In the genomic region with DNA sequence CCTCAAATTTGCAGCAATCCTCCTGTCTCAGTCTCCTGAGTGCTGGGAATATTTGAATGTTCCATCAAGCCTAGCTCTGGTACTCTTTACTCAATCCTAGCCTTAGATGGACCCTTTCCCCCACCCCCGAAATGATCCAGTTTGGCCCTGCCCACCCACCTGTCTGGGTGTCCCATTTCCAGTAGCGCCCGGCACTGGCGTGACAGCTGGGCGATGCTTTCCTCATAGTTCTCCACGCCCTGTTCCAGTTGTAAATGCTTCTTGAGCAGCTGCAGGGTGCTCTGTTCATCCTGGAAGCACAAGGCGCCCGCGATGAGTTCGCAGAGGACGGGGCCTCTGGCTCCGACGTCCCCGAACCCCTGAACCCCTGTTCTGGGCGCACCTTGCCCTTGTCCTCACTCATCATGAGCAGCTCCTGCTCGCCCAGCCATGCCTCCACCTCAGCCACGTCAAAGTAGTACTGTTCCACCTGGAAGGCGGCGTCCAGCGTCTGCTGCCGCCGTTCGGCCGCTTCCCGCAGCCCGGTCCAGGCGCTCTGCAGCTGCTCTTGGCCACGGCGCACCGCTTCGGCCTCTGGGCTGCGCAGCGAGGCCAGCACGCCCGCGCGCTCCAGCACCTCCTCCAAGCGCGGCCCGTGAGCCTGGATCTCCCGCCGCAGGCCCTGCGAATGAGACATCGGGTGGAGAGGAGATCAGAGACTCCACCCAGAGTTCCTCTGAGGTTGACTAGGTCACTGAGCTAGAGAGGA, we compare ENCODE assay signal across 10 mouse cellular contexts. TPM values are rescaled to one million over a fixed set of nuclear protein-coding genes. Genes with fewer than 3 reads are reported as not detected.
A peak's percentile ranks its signal among the peaks of the same experiment; 100 is the strongest.
DNase-seq lines count a peak whose midpoint lies in the region; ATAC-seq lines count a peak whose summit lies in the region.
"Had no signal": no experiment of that assay in that cellular context is flagged by ENCODE, and none has a peak within 500 bp of the region (broad histone marks: within the 10 kb centered on the region; RNA-seq: fewer than 3 reads in every experiment).

No protein-coding gene starts in this region.

- WGBS in heart, embryonic 10.5 days = 10% methylated on average over 44 of the region's 44 CpGs
- 5% methylated on average over 44 of the region's 44 CpGs for WGBS in midbrain, embryonic 12.5 days
- WGBS in midbrain, embryonic 16.5 days = 12% methylated on average over 44 of the region's 44 CpGs
- WGBS in limb, embryonic 11.5 days = 6% methylated on average over 44 of the region's 44 CpGs

- H3K36me3 ChIP-seq in heart, embryonic 10.5 days = no peaks in the 10 kb centered on the region
- no peaks in the 10 kb centered on the region for H3K36me3 ChIP-seq in midbrain, embryonic 12.5 days
- peaks cover 28% of the 10 kb centered on the region for H3K36me3 ChIP-seq in midbrain, embryonic 16.5 days (ENCODE audit: control insufficient read depth, insufficient read depth, low read length)
- H3K36me3 ChIP-seq in limb, embryonic 11.5 days (ENCODE audit: control insufficient read depth, insufficient read depth, low read length) = no peaks in the 10 kb centered on the region

- no peak overlapping the region for H3K9ac ChIP-seq in midbrain, embryonic 12.5 days (replicated peaks)
- no peak overlapping the region for H3K9ac ChIP-seq in midbrain, embryonic 16.5 days (ENCODE audit: low read depth, low read length)
- H3K9ac ChIP-seq in limb, embryonic 11.5 days (ENCODE audit: low read length) = no peak overlapping the region

- no peak for DNase-seq in heart, embryonic 10.5 days (ENCODE audit: low spot score)
- no peak for DNase-seq in heart, postnatal 25 days (ENCODE audit: low spot score)
- DNase-seq in limb, embryonic 11.5 days (ENCODE audit: low spot score) = no peak
- no peak for DNase-seq in Muller cell, postnatal 12 days (ENCODE audit: inconsistent ontology term)
- no peak for DNase-seq in ovary, adult 18-20 months (ENCODE audit: low spot score)
- DNase-seq: layer of hippocampus, postnatal 36 days had no signal

- H3K4me2 ChIP-seq in midbrain, embryonic 12.5 days (replicated peaks) = peak overlapping the region; percentile 32
- no peak overlapping the region for H3K4me2 ChIP-seq in midbrain, embryonic 16.5 days (ENCODE audit: low read length)
- no peak overlapping the region for H3K4me2 ChIP-seq in limb, embryonic 11.5 days (ENCODE audit: low read depth, severe bottlenecking)

- H3K27me3 ChIP-seq in heart, embryonic 10.5 days (ENCODE audit: insufficient read depth, poor library complexity, severe bottlenecking) = peaks cover 100% of the 10 kb centered on the region
- H3K27me3 ChIP-seq in midbrain, embryonic 12.5 days = peaks cover 98% of the 10 kb centered on the region
- peaks cover 96% of the 10 kb centered on the region for H3K27me3 ChIP-seq in midbrain, embryonic 16.5 days (ENCODE audit: control insufficient read depth, insufficient read depth, low read depth, low read length)
- H3K27me3 ChIP-seq in limb, embryonic 11.5 days (ENCODE audit: control insufficient read depth, insufficient read depth, low read length) = peaks cover 91% of the 10 kb centered on the region

- peak overlapping the region; percentile 46 for H3K4me3 ChIP-seq in heart, embryonic 10.5 days
- peak overlapping the region; percentile 18 for H3K4me3 ChIP-seq in midbrain, embryonic 12.5 days
- H3K4me3 ChIP-seq in midbrain, embryonic 16.5 days (ENCODE audit: low read depth, low read length) = no peak overlapping the region
- H3K4me3 ChIP-seq in limb, embryonic 11.5 days (ENCODE audit: low read depth, low read length) = peak overlapping the region; percentile 7

- peaks cover 21% of the 10 kb centered on the region for H3K4me1 ChIP-seq in heart, embryonic 10.5 days
- H3K4me1 ChIP-seq in midbrain, embryonic 12.5 days = peaks cover 17% of the 10 kb centered on the region
- H3K4me1 ChIP-seq in midbrain, embryonic 16.5 days (ENCODE audit: control insufficient read depth, insufficient read depth, low read length) = no peaks in the 10 kb centered on the region
- no peaks in the 10 kb centered on the region for H3K4me1 ChIP-seq in limb, embryonic 11.5 days (ENCODE audit: control insufficient read depth, insufficient read depth, low read length)

- intact Hi-C loops in heart, postnatal 25 days (cut with DNase I) = no loop called here

- peaks cover 5% of the 10 kb centered on the region; the same call in 1 of the 2 replicates for H3K9me3 ChIP-seq in heart, embryonic 10.5 days
- peaks cover 12% of the 10 kb centered on the region for H3K9me3 ChIP-seq in midbrain, embryonic 12.5 days
- H3K9me3 ChIP-seq in midbrain, embryonic 16.5 days (replicated peaks; ENCODE audit: control insufficient read depth, low read length, poor library complexity, severe bottlenecking) = no peaks in the 10 kb centered on the region; the same call in 1 of the 2 replicates
- peaks cover 7% of the 10 kb centered on the region; the same call in 1 of the 2 replicates for H3K9me3 ChIP-seq in limb, embryonic 11.5 days (ENCODE audit: control insufficient read depth, low read length)

- ATAC-seq in midbrain, embryonic 12.5 days (ENCODE audit: low FRiP score, low read depth) = no peak
- no peak for ATAC-seq in midbrain, embryonic 16.5 days
- ATAC-seq in limb, embryonic 11.5 days (ENCODE audit: insufficient number of reproducible peaks, low FRiP score, low TSS enrichment, low read depth) = peak; percentile 58; the same call in 1 of the 2 replicates
- no peak for ATAC-seq in CD4-positive, CD25-positive, alpha-beta regulatory T cell, adult 4 months
- ATAC-seq: Patski had no signal

- H3K27ac ChIP-seq in heart, embryonic 10.5 days = no peak overlapping the region
- H3K27ac ChIP-seq in midbrain, embryonic 12.5 days (replicated peaks) = no peak overlapping the region
- H3K27ac ChIP-seq in midbrain, embryonic 16.5 days (ENCODE audit: low read length) = no peak overlapping the region
- no peak overlapping the region for H3K27ac ChIP-seq in limb, embryonic 11.5 days (replicated peaks; ENCODE audit: low read depth, low read length)

RNA-seq across cellular contexts. Expression of a gene that starts 14.7 kb away (rescaled TPM):
- polyA plus RNA-seq in heart, embryonic 10.5 days (2016; fragmentation: Nextera tagmentation; extraction: Ambion mirVana) = 1.3 and 2.1 TPM in 2 replicates
- not detected for total RNA-seq in heart, postnatal 25 days (2021)
- 0.87 TPM in 1 of 2 replicates, not detected in the other for polyA plus RNA-seq in midbrain, embryonic 12.5 days (2016; fragmentation: Nextera tagmentation; extraction: Ambion mirVana)
- not detected in 2 replicates for polyA plus RNA-seq in midbrain, embryonic 16.5 days (2015; fragmentation: Nextera tagmentation; extraction: Ambion mirVana)
- polyA plus RNA-seq in limb, embryonic 11.5 days (2014; fragmentation: Nextera tagmentation; extraction: Ambion mirVana) = 0.52 TPM in 1 of 2 replicates, not detected in the other
- polyA plus RNA-seq in CD4-positive, CD25-positive, alpha-beta regulatory T cell, adult 4 months (2017; shearing (Covaris generic)) = not detected
- total RNA-seq: layer of hippocampus, postnatal 36 days had no signal

RNA-seq across cellular contexts. Expression of a gene that starts 16.1 kb away (rescaled TPM):
- 48.3 and 50.4 TPM in 2 replicates for polyA plus RNA-seq in heart, embryonic 10.5 days (2016; fragmentation: Nextera tagmentation; extraction: Ambion mirVana)
- 1 to 10 TPM; 6.4 to 8.2 TPM for total RNA-seq in heart, postnatal 25 days (2021)
- polyA plus RNA-seq in midbrain, embryonic 12.5 days (2016; fragmentation: Nextera tagmentation; extraction: Ambion mirVana) = 77.3 and 78.1 TPM in 2 replicates
- 47.4 and 55.1 TPM in 2 replicates for polyA plus RNA-seq in midbrain, embryonic 16.5 days (2015; fragmentation: Nextera tagmentation; extraction: Ambion mirVana)
- polyA plus RNA-seq in limb, embryonic 11.5 days (2014; fragmentation: Nextera tagmentation; extraction: Ambion mirVana) = 46.5 and 50.9 TPM in 2 replicates
- polyA plus RNA-seq in CD4-positive, CD25-positive, alpha-beta regulatory T cell, adult 4 months (2017; shearing (Covaris generic)) = 10 to 100 TPM; 49.2 to 76.0 TPM

RNA-seq across cellular contexts. Expression of a gene that starts 34.4 kb away (rescaled TPM):
- polyA plus RNA-seq in heart, embryonic 10.5 days (2016; fragmentation: Nextera tagmentation; extraction: Ambion mirVana) = 19.2 and 23.6 TPM in 2 replicates
- total RNA-seq in heart, postnatal 25 days (2021) = 100 to 1,000 TPM; 210 to 247 TPM
- 10.1 and 10.2 TPM in 2 replicates for polyA plus RNA-seq in midbrain, embryonic 12.5 days (2016; fragmentation: Nextera tagmentation; extraction: Ambion mirVana)
- 14.1 and 14.3 TPM in 2 replicates for polyA plus RNA-seq in midbrain, embryonic 16.5 days (2015; fragmentation: Nextera tagmentation; extraction: Ambion mirVana)
- polyA plus RNA-seq in limb, embryonic 11.5 days (2014; fragmentation: Nextera tagmentation; extraction: Ambion mirVana) = 10.8 and 14.0 TPM in 2 replicates
- 1 to 10 TPM in 1 of 2 experiments, under 1 TPM in 1; 0.77 to 2.0 TPM for polyA plus RNA-seq in CD4-positive, CD25-positive, alpha-beta regulatory T cell, adult 4 months (2017; shearing (Covaris generic))
